Mouse (Mus musculus) lung, postnatal 0 days (tissue): ENCODE measurements around the gene St6galnac4. TPM values are rescaled to one million over a fixed set of nuclear protein-coding genes. Genes with fewer than 3 reads are reported as not detected.
A peak's percentile ranks its signal among the peaks of the same experiment; 100 is the strongest.

Source experiments
- ATAC-seq: fragments of 200-750 bp; cut with Nextera tagmentation; 2 replicates; pipeline ENCODE4 v1.8.0; 2017; ENCODE audit warnings: moderate library complexity
- DNase-seq: peaks from one replicate; pipeline ENCODE4 v3.0.0-alpha.2; 2016; ENCODE audit warnings: low spot score
- H3K27ac ChIP-seq: fragments of 300-500 bp; sonication (generic); 2 replicates; pipeline ENCODE4 v1.5.1; 2014; ENCODE audit warnings: antibody characterized with exemption, mild to moderate bottlenecking, low read length, mixed read lengths
- H3K27me3 ChIP-seq: fragments of 300-500 bp; sonication (generic); replicated peaks from 2 replicates; pipeline ENCODE4 v1.6.1; 2014; ENCODE audit warnings: low read length, mixed read lengths; ENCODE audit not compliant: insufficient read depth
- H3K36me3 ChIP-seq: fragments of 300-500 bp; sonication (generic); 2 replicates; pipeline ENCODE4 v1.6.1; 2014; ENCODE audit warnings: low read length, mixed read lengths; ENCODE audit not compliant: insufficient read depth
- H3K4me1 ChIP-seq: fragments of 300-500 bp; sonication (generic); 2 replicates; pipeline ENCODE4 v1.6.1; 2014; ENCODE audit warnings: antibody characterized with exemption, low read depth, low read length, mixed read lengths; ENCODE audit not compliant: insufficient read depth
- H3K4me2 ChIP-seq: fragments of 300-500 bp; sonication (generic); replicated peaks from 2 replicates; pipeline ENCODE4 v1.6.1; 2014; ENCODE audit warnings: low read depth, mild to moderate bottlenecking, low read length, moderate library complexity, mixed read lengths
- H3K4me3 ChIP-seq: fragments of 300-500 bp; sonication (generic); 2 replicates; pipeline ENCODE4 v1.5.1; 2014; ENCODE audit warnings: low read depth, low read length
- H3K9ac ChIP-seq: fragments of 300-500 bp; sonication (generic); replicated peaks from 2 replicates; pipeline ENCODE4 v1.6.1; 2014; ENCODE audit warnings: low read depth, mild to moderate bottlenecking
- H3K9me3 ChIP-seq: fragments of 300-500 bp; sonication (generic); 2 replicates; pipeline ENCODE4 v1.6.1; 2016; ENCODE audit warnings: low read length, mixed read lengths
- CTCF ChIP-seq: IDR thresholded peaks from 2 replicates; pipeline ENCODE4 v1.5.1; 2016; ENCODE audit warnings: antibody characterized with exemption, mild to moderate bottlenecking
- EP300 ChIP-seq: IDR thresholded peaks from 2 replicates; pipeline ENCODE4 v1.6.1; 2016; ENCODE audit warnings: antibody characterized with exemption, mild to moderate bottlenecking, control low read depth
- WGBS: fragments of 180-500 bp; shearing (Covaris S2); extraction: QIAGEN DNeasy Blood & Tissue Kit; methylation state at CpG from one replicate; pipeline ENCODE4 v1.1.7; 2014; 5-methylcytosine and 5-hydroxymethylcytosine counted together
- polyA plus RNA-seq: library from polyadenylated mRNA; unstranded; fragments of >200 nt; fragmentation: Nextera tagmentation; extraction: Ambion mirVana; gene quantifications from 2 replicates; pipeline ENCODE4 v1.2.1, GENCODE M21; 2015

Gene St6galnac4
- polyA plus RNA-seq, 1 experiment from 2014 or later = 38.9 TPM

GRCm38 (mm10) chr2:32608141-32608777 lies 21.4 kb downstream of the St6galnac4 start:
- H3K9me3 ChIP-seq = no peaks in the 10 kb centered on the region
- H3K4me2 ChIP-seq = peak overlapping the region; percentile 94
- ATAC-seq (peak; percentile 53), DNase-seq (peak; percentile 79)
- peak overlapping the region; percentile 43 for H3K27ac ChIP-seq
- H3K27me3 ChIP-seq = no peaks in the 10 kb centered on the region
- no peaks in the 10 kb centered on the region for H3K36me3 ChIP-seq
- H3K4me1 ChIP-seq = peaks cover 7% of the 10 kb centered on the region; the same call in 1 of the 2 replicates
- TF ChIP-seq CTCF = peak; percentile 22; the same call in 1 of the 2 replicates
- no peak for TF ChIP-seq EP300
- WGBS = 6% methylated on average over 25 of the region's 25 CpGs
- H3K4me3 ChIP-seq = peak overlapping the region; percentile 17; the same call in 1 of the 2 replicates
- no peak overlapping the region for H3K9ac ChIP-seq

- no peak overlapping the region for H3K9ac ChIP-seq
- peak; percentile 13; the same call in 1 of the 2 replicates for ATAC-seq
- H3K9me3 ChIP-seq = no peaks in the 10 kb centered on the region
- no peaks in the 10 kb centered on the region for H3K27me3 ChIP-seq
- TF ChIP-seq EP300 = no peak
- TF ChIP-seq CTCF = no peak
- DNase-seq = no peak
- 0 out of 2 replicates have a peak overlapping the region, but pooled peaks have one; percentile 17 for H3K4me3 ChIP-seq
- H3K4me2 ChIP-seq = peak overlapping the region; percentile 94
- 56% methylated on average over 18 of the region's 18 CpGs for WGBS
- no peaks in the 10 kb centered on the region for H3K36me3 ChIP-seq
- H3K4me1 ChIP-seq = peaks cover 7% of the 10 kb centered on the region; the same call in 1 of the 2 replicates
- peak overlapping the region; percentile 43; the same call in 1 of the 2 replicates for H3K27ac ChIP-seq
Observed at GRCm38 (mm10) chr2:32608778-32609435, 22.0 kb downstream of the St6galnac4 start.

GRCm38 (mm10) chr2:32610610-32611229 lies 23.8 kb downstream of the St6galnac4 start:
- TF ChIP-seq EP300 (no peak), CTCF (peak; percentile 64)
- Histone ChIP-seq H3K27ac (0 out of 2 replicates have a peak overlapping the region, but pooled peaks have one; percentile 20), H3K9ac (no peak overlapping the region; the same call in 1 of the 2 replicates), H3K4me1 (peaks cover 7% of the 10 kb centered on the region; the same call in 1 of the 2 replicates), H3K36me3 (0 out of 2 replicates have a peak, but pooled peaks cover 5% of the 10 kb centered on the region), H3K4me3 (peak overlapping the region; percentile 25), H3K9me3 (no peaks in the 10 kb centered on the region), H3K27me3 (no peaks in the 10 kb centered on the region), H3K4me2 (peak overlapping the region; percentile 58)
- WGBS = 9% methylated on average over 23 of the region's 23 CpGs
- ATAC-seq (peak; percentile 20), DNase-seq (peak; percentile 64)

GRCm38 (mm10) chr2:32612274-32612673 lies 25.4 kb downstream of the St6galnac4 start:
- Histone ChIP-seq H3K36me3 (peaks cover 10% of the 10 kb centered on the region; the same call in 1 of the 2 replicates), H3K27me3 (no peaks in the 10 kb centered on the region), H3K9me3 (no peaks in the 10 kb centered on the region), H3K27ac (no peak overlapping the region), H3K4me2 (no peak overlapping the region), H3K4me3 (no peak overlapping the region), H3K9ac (no peak overlapping the region), H3K4me1 (peaks cover 7% of the 10 kb centered on the region; the same call in 1 of the 2 replicates)
- ATAC-seq (no peak), DNase-seq (no peak)
- 75% methylated on average over 26 of the region's 26 CpGs for WGBS
- TF ChIP-seq CTCF (no peak), EP300 (no peak)

- Histone ChIP-seq H3K4me2 (no peak overlapping the region), H3K27ac (no peak overlapping the region), H3K27me3 (no peaks in the 10 kb centered on the region), H3K36me3 (peaks cover 11% of the 10 kb centered on the region; the same call in 1 of the 2 replicates), H3K9ac (no peak overlapping the region), H3K4me1 (peaks cover 18% of the 10 kb centered on the region), H3K4me3 (no peak overlapping the region), H3K9me3 (no peaks in the 10 kb centered on the region)
- WGBS = 100% methylated on average over 1 of the region's 1 CpGs
- ATAC-seq (no peak), DNase-seq (no peak)
- TF ChIP-seq EP300 (no peak), CTCF (no peak)
Observed at GRCm38 (mm10) chr2:32617109-32617508, 30.2 kb downstream of the St6galnac4 start.

GRCm38 (mm10) chr2:32617601-32618000 lies 30.7 kb downstream of the St6galnac4 start:
- H3K36me3 ChIP-seq = peaks cover 11% of the 10 kb centered on the region; the same call in 1 of the 2 replicates
- H3K9me3 ChIP-seq = no peaks in the 10 kb centered on the region
- H3K4me3 ChIP-seq = no peak overlapping the region
- DNase-seq (no peak), ATAC-seq (no peak)
- H3K27me3 ChIP-seq = no peaks in the 10 kb centered on the region
- WGBS = 95% methylated on average over 4 of the region's 4 CpGs
- no peak overlapping the region for H3K27ac ChIP-seq
- no peak overlapping the region for H3K9ac ChIP-seq
- H3K4me2 ChIP-seq = no peak overlapping the region
- peaks cover 18% of the 10 kb centered on the region for H3K4me1 ChIP-seq
- TF ChIP-seq CTCF = peak; percentile 57
- TF ChIP-seq EP300 = no peak
